Mouse (Mus musculus): ENCODE data around the gene Atp1b3. TPM values are rescaled to one million over a fixed set of nuclear protein-coding genes. Genes with fewer than 3 reads are reported as not detected.

Gene Atp1b3
- polyA plus RNA-seq, 1 experiment from 2014 or later = 137 TPM

DNA sequence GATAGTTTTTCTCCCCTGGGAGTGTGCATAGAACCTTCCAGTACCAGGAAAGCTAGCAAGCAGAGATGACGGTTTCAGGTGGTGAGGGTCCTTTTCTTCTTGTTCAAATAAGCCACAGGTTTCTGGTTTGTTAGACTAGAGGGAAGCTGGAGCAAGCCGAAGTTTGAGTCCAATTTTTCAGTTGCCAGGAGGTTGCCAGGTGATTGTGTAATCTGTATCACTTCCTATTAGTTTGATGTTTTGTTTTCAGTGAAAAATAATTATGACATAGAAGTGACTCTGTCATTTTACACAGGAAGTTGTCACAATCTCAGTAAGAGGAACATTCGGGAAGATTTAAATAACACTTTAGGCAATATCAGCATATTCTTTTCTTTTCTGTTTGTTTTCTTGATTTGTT, 11.6 kb upstream of the Atp1b3 start:
- Histone ChIP-seq H3K4me2 (no peak overlapping the region), H3K9me3 (ENCODE audit: control insufficient read depth, low read length) (no peaks in the 10 kb centered on the region), H3K4me1 (replicated peaks; ENCODE audit: control insufficient read depth, insufficient read depth, low read length) (no peaks in the 10 kb centered on the region), H3K27me3 (replicated peaks; ENCODE audit: control insufficient read depth, insufficient read depth, low read length) (no peaks in the 10 kb centered on the region), H3K27ac (ENCODE audit: low read depth, low read length) (no peak overlapping the region), H3K9ac (ENCODE audit: low read depth, low read length) (no peak overlapping the region), H3K4me3 (ENCODE audit: low read depth, low read length) (no peak overlapping the region), H3K36me3 (ENCODE audit: control insufficient read depth, insufficient read depth, low read length) (no peaks in the 10 kb centered on the region)
- DNase-seq (ENCODE audit: low spot score) (no peak), ATAC-seq (replicated peaks; ENCODE audit: low FRiP score) (no peak)
- 75% methylated on average over 3 of the region's 3 CpGs for WGBS

DNA sequence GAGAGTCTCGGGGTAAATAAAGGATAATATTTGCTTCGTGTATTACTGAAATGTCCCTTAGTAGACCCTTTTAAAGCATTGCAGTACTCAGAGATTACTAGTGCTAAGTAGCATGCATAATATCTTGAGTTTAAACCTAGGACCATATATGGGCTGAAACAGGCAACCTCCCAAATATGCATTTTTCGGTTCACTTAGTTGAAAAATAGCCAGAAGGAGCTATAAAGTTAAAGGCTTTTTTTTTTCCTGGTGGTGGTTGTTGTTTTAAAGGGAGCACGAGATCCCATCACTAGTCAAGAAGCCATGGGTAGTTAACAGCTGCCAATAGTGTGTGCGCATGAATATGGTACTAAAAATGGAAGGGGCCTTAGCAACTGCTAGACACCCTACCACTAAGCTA, 6.8 kb upstream of the Atp1b3 start:
- no peak overlapping the region for H3K4me3 ChIP-seq (ENCODE audit: low read depth, low read length)
- no peak overlapping the region for H3K27ac ChIP-seq (ENCODE audit: low read depth, low read length)
- no peak overlapping the region for H3K4me2 ChIP-seq
- H3K4me1 ChIP-seq (replicated peaks; ENCODE audit: control insufficient read depth, insufficient read depth, low read length) = peaks cover 4% of the 10 kb centered on the region; the same call in 1 of the 2 replicates
- DNase-seq (ENCODE audit: low spot score) (no peak), ATAC-seq (replicated peaks; ENCODE audit: low FRiP score) (no peak)
- 87% methylated on average over 5 of the region's 5 CpGs for WGBS
- no peaks in the 10 kb centered on the region for H3K36me3 ChIP-seq (ENCODE audit: control insufficient read depth, insufficient read depth, low read length)
- no peaks in the 10 kb centered on the region for H3K9me3 ChIP-seq (ENCODE audit: control insufficient read depth, low read length)
- no peak overlapping the region for H3K9ac ChIP-seq (ENCODE audit: low read depth, low read length)
- H3K27me3 ChIP-seq (replicated peaks; ENCODE audit: control insufficient read depth, insufficient read depth, low read length) = no peaks in the 10 kb centered on the region

- no peaks in the 10 kb centered on the region for H3K9me3 ChIP-seq (ENCODE audit: control insufficient read depth, low read length)
- no peaks in the 10 kb centered on the region for H3K36me3 ChIP-seq (ENCODE audit: control insufficient read depth, insufficient read depth, low read length)
- WGBS = 30% methylated on average over 5 of the region's 5 CpGs
- DNase-seq (ENCODE audit: low spot score) (no peak), ATAC-seq (replicated peaks; ENCODE audit: low FRiP score) (peak; percentile 52)
- no peak overlapping the region for H3K4me3 ChIP-seq (ENCODE audit: low read depth, low read length)
- H3K4me2 ChIP-seq = 0 out of 2 replicates have a peak overlapping the region, but pooled peaks have one; percentile 2
- no peaks in the 10 kb centered on the region for H3K27me3 ChIP-seq (replicated peaks; ENCODE audit: control insufficient read depth, insufficient read depth, low read length)
- H3K9ac ChIP-seq (ENCODE audit: low read depth, low read length) = no peak overlapping the region
- H3K4me1 ChIP-seq (replicated peaks; ENCODE audit: control insufficient read depth, insufficient read depth, low read length) = peaks cover 9% of the 10 kb centered on the region; the same call in 1 of the 2 replicates
- H3K27ac ChIP-seq (ENCODE audit: low read depth, low read length) = peak overlapping the region; percentile 2; the same call in 1 of the 2 replicates
These were observed 5.6 kb upstream of the Atp1b3 start for GRCm38 (mm10) chr9:96369654-96370384.

GRCm38 (mm10) chr9:96365271-96365872, 1.1 kb upstream of the Atp1b3 start:
- H3K4me1 ChIP-seq (replicated peaks; ENCODE audit: control insufficient read depth, insufficient read depth, low read length) = peaks cover 27% of the 10 kb centered on the region
- H3K27me3 ChIP-seq (replicated peaks; ENCODE audit: control insufficient read depth, insufficient read depth, low read length) = no peaks in the 10 kb centered on the region
- no peak overlapping the region for H3K4me3 ChIP-seq (ENCODE audit: low read depth, low read length)
- 54% methylated on average over 6 of the region's 6 CpGs for WGBS
- no peak overlapping the region; the same call in 1 of the 2 replicates for H3K27ac ChIP-seq (ENCODE audit: low read depth, low read length)
- no peaks in the 10 kb centered on the region for H3K9me3 ChIP-seq (ENCODE audit: control insufficient read depth, low read length)
- DNase-seq (ENCODE audit: low spot score) (no peak), ATAC-seq (replicated peaks; ENCODE audit: low FRiP score) (no peak)
- H3K4me2 ChIP-seq = peak overlapping the region; percentile 25; the same call in 1 of the 2 replicates
- no peaks in the 10 kb centered on the region for H3K36me3 ChIP-seq (ENCODE audit: control insufficient read depth, insufficient read depth, low read length)
- H3K9ac ChIP-seq (ENCODE audit: low read depth, low read length) = no peak overlapping the region

DNA sequence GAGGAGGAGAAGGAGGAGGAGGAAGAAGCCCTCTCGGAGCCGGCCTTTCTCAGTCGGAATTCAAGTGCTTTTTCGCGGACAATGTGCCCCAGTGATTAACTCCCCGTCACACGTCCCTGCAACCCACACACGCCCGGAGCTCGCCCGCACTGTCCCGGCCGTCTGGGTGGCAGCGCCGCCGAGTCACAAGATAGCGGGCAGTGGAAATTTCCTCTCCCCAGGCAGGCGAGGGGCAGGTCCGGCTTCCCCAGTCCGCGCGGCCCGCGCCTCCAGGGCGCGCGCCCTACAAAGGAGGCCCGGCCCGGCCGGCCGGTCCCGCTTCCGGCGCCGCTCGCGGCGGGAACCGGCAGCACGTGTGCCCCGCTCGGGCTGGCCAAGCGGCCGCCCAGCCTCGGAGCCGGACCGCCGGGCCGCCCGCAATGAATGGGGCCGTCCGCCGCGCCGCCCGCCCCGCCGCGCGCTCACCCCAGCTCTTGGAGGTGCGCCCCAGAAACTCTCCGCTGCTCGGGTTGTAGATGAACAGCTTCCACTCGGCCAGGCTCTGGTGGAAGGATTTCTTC, 581 bp downstream of the Atp1b3 start:
- H3K27me3 ChIP-seq (replicated peaks; ENCODE audit: control insufficient read depth, insufficient read depth, low read length) = no peaks in the 10 kb centered on the region
- under 1% methylated on average over 60 of the region's 64 CpGs for WGBS
- peaks cover 23% of the 10 kb centered on the region for H3K4me1 ChIP-seq (replicated peaks; ENCODE audit: control insufficient read depth, insufficient read depth, low read length)
- H3K4me2 ChIP-seq = peak overlapping the region; percentile 79
- DNase-seq (ENCODE audit: low spot score) (peak; percentile 74), ATAC-seq (replicated peaks; ENCODE audit: low FRiP score) (peak; percentile 67)
- peak overlapping the region; percentile 83 for H3K9ac ChIP-seq (ENCODE audit: low read depth, low read length)
- peak overlapping the region; percentile 91 for H3K27ac ChIP-seq (ENCODE audit: low read depth, low read length)
- no peaks in the 10 kb centered on the region for H3K36me3 ChIP-seq (ENCODE audit: control insufficient read depth, insufficient read depth, low read length)
- H3K9me3 ChIP-seq (ENCODE audit: control insufficient read depth, low read length) = no peaks in the 10 kb centered on the region
- peak overlapping the region; percentile 67 for H3K4me3 ChIP-seq (ENCODE audit: low read depth, low read length)

DNA sequence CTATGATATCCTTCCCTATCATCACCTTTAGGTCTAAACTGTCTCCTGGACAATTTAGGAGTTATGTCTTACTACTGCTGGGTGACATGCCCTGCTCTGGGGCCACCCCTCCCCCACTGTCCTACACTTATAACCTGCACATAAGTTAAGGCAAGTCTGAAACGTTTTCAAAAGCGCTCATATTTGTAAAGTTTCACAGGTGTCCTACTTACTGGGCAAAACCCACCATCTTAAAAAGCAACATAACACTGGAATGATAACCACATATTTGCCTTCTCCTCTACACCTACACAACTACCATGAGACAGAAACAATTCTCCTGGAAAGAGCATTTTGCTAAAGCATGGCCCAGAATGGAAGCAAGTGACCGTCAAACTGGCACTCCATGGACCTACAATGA, 4.2 kb downstream of the Atp1b3 start:
- 88% methylated on average over 3 of the region's 3 CpGs for WGBS
- no peak for DNase-seq (ENCODE audit: low spot score)
- H3K9me3 ChIP-seq (ENCODE audit: control insufficient read depth, low read length) = no peaks in the 10 kb centered on the region
- peaks cover 21% of the 10 kb centered on the region for H3K4me1 ChIP-seq (replicated peaks; ENCODE audit: control insufficient read depth, insufficient read depth, low read length)
- no peak overlapping the region for H3K27ac ChIP-seq (ENCODE audit: low read depth, low read length)
- ATAC-seq (replicated peaks; ENCODE audit: low FRiP score) = no peak
- H3K4me3 ChIP-seq (ENCODE audit: low read depth, low read length) = no peak overlapping the region
- H3K36me3 ChIP-seq (ENCODE audit: control insufficient read depth, insufficient read depth, low read length) = no peaks in the 10 kb centered on the region; the same call in 1 of the 2 replicates
- no peak overlapping the region for H3K4me2 ChIP-seq
- no peaks in the 10 kb centered on the region for H3K27me3 ChIP-seq (replicated peaks; ENCODE audit: control insufficient read depth, insufficient read depth, low read length)
- no peak overlapping the region for H3K9ac ChIP-seq (ENCODE audit: low read depth, low read length)

GRCm38 (mm10) chr9:96353799-96354198, 10.4 kb downstream of the Atp1b3 start:
- no peak overlapping the region for H3K4me3 ChIP-seq (ENCODE audit: low read depth, low read length)
- DNase-seq (ENCODE audit: low spot score) (no peak), ATAC-seq (replicated peaks; ENCODE audit: low FRiP score) (peak; percentile 60)
- no peak overlapping the region for H3K27ac ChIP-seq (ENCODE audit: low read depth, low read length)
- H3K4me2 ChIP-seq = no peak overlapping the region
- no peaks in the 10 kb centered on the region for H3K27me3 ChIP-seq (replicated peaks; ENCODE audit: control insufficient read depth, insufficient read depth, low read length)
- WGBS = 48% methylated on average over 8 of the region's 8 CpGs
- no peak overlapping the region for H3K9ac ChIP-seq (ENCODE audit: low read depth, low read length)
- no peaks in the 10 kb centered on the region; the same call in 1 of the 2 replicates for H3K36me3 ChIP-seq (ENCODE audit: control insufficient read depth, insufficient read depth, low read length)
- peaks cover 9% of the 10 kb centered on the region for H3K4me1 ChIP-seq (replicated peaks; ENCODE audit: control insufficient read depth, insufficient read depth, low read length)
- H3K9me3 ChIP-seq (ENCODE audit: control insufficient read depth, low read length) = no peaks in the 10 kb centered on the region

- DNase-seq (ENCODE audit: low spot score) (no peak), ATAC-seq (replicated peaks; ENCODE audit: low FRiP score) (no peak)
- Histone ChIP-seq H3K36me3 (ENCODE audit: control insufficient read depth, insufficient read depth, low read length) (no peaks in the 10 kb centered on the region; the same call in 1 of the 2 replicates), H3K27me3 (replicated peaks; ENCODE audit: control insufficient read depth, insufficient read depth, low read length) (no peaks in the 10 kb centered on the region), H3K27ac (ENCODE audit: low read depth, low read length) (no peak overlapping the region), H3K4me3 (ENCODE audit: low read depth, low read length) (no peak overlapping the region), H3K9me3 (ENCODE audit: control insufficient read depth, low read length) (no peaks in the 10 kb centered on the region), H3K4me1 (replicated peaks; ENCODE audit: control insufficient read depth, insufficient read depth, low read length) (peaks cover 9% of the 10 kb centered on the region), H3K4me2 (no peak overlapping the region), H3K9ac (ENCODE audit: low read depth, low read length) (no peak overlapping the region)
- WGBS = 85% methylated on average over 12 of the region's 12 CpGs
These were observed 11.0 kb downstream of the Atp1b3 start for GRCm38 (mm10) chr9:96353121-96353769.
